Mouse (Mus musculus) testis, adult 2 months (tissue): ENCODE data around the gene Pitpnm1. TPM values are rescaled to one million over a fixed set of nuclear protein-coding genes. Genes with fewer than 3 reads are reported as not detected.
"Not testable (repeated sequence)": the region's sequence is repeated elsewhere in the genome, so short reads cannot be mapped to it uniquely, and the experiment has no call there.

Experiments
- H3K27ac ChIP-seq: fragments of 200-500 bp; 2 replicates; pipeline ENCODE4 v1.5.1; 2012; ENCODE audit warnings: low read depth, low read length; ENCODE audit not compliant: control insufficient read depth, insufficient read depth
- H3K27me3 ChIP-seq: fragments of 200-500 bp; 2 replicates; pipeline ENCODE4 v1.6.1; 2012; ENCODE audit warnings: mild to moderate bottlenecking, low read length, moderate library complexity; ENCODE audit not compliant: control insufficient read depth, insufficient read depth
- H3K36me3 ChIP-seq: fragments of 200-500 bp; 2 replicates; pipeline ENCODE4 v1.6.1; 2012; ENCODE audit warnings: mild to moderate bottlenecking, low read length; ENCODE audit not compliant: control insufficient read depth, insufficient read depth
- H3K4me1 ChIP-seq: fragments of 200-500 bp; 2 replicates; pipeline ENCODE4 v1.6.1; 2012; ENCODE audit warnings: low read length; ENCODE audit not compliant: control insufficient read depth, insufficient read depth
- H3K4me3 ChIP-seq: fragments of 200-500 bp; 2 replicates; pipeline ENCODE4 v1.5.1; 2012; ENCODE audit warnings: low read depth, mild to moderate bottlenecking, low read length, moderate library complexity, mixed read lengths; ENCODE audit not compliant: control insufficient read depth
- CTCF ChIP-seq: fragments of 200-500 bp; IDR thresholded peaks from 2 replicates; pipeline ENCODE4 v1.5.1; 2012; ENCODE audit warnings: low read depth, mild to moderate bottlenecking, inconsistent platforms, low read length, moderate library complexity; ENCODE audit not compliant: control insufficient read depth, insufficient read depth, insufficient replicate concordance
- POLR2A ChIP-seq: fragments of 200-500 bp; IDR thresholded peaks from 2 replicates; pipeline ENCODE4 v1.6.1; 2012; ENCODE audit warnings: low read depth, mild to moderate bottlenecking, inconsistent platforms, low read length, moderate library complexity; ENCODE audit not compliant: control insufficient read depth
- polyA plus RNA-seq: library from polyadenylated mRNA; depleted of rRNA; stranded (reverse); fragments of >200 nt; gene quantifications from 2 replicates; pipeline ENCODE4 v1.2.3, GENCODE M21; 2012

The Pitpnm1 gene
- polyA plus RNA-seq, 1 experiment, result 31.9 TPM

DNA sequence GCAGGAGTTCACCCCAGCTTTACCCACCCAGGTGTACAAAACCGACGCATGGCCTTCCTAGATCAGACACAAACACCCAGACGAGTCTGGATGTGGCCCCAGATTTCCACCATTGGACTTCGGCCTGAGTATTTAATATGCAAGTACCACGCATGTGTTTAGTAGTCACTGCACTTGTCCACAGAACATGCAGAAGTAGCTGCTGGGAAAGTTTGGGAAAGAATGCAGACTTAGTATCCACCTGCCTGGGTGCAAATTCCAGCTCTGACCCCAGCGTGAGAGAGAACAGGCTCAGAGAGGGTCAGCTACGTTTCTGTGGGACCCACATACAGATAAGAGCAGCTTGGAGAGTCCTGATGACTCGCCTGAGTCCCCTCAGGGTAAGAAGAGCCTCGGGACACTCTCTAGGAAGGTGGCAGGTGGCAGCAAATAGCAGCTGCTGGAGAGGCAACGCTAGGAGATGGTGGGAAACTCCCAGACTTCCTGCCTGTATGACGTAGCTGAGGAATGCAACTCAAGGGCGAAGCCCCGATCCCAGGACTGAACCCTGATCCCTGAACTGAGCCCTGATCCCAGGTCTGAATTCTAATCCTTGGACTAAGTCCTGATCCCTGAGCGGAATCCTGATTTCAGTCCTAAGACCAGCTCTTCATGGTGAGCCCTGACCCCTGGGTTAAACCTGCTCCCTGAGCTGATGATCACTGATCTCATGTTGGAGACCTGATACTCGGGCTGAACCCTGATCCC, 43.7 kb upstream of the Pitpnm1 start:
- H3K27me3 ChIP-seq, result no peaks in the 10 kb centered on the region
- no peaks in the 10 kb centered on the region for H3K4me1 ChIP-seq
- no peaks in the 10 kb centered on the region for H3K36me3 ChIP-seq
- H3K4me3 ChIP-seq, result no peak overlapping the region
- H3K27ac ChIP-seq, result no peak overlapping the region
- TF ChIP-seq POLR2A (no peak), CTCF (no peak)

DNA sequence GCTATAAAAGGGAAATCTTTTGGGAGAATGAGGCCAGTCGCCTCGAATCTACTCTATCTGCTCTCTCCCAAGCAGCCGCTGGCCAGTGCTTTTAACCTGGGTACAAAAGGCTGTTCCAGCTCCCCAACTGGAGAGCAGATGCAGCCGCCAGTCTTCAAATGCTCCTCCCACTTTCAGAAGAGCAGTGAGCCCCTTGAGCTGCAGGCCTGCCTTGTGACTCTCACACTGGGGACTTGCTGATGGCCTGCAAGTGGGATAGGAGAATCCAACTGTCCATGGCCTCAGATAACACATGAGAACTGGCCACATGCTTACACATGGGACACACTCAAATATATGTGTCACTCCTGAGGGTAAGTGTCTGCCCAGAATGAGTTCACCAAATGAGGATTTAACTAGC, 43.1 kb upstream of the Pitpnm1 start:
- H3K27ac ChIP-seq, result no peak overlapping the region
- no peaks in the 10 kb centered on the region for H3K36me3 ChIP-seq
- no peaks in the 10 kb centered on the region for H3K27me3 ChIP-seq
- TF ChIP-seq CTCF, result no peak
- no peak for TF ChIP-seq POLR2A
- no peak overlapping the region for H3K4me3 ChIP-seq
- H3K4me1 ChIP-seq, result no peaks in the 10 kb centered on the region

GRCm38 (mm10) chr19:4057389-4057788, 42.4 kb upstream of the Pitpnm1 start:
- Histone ChIP-seq H3K4me3 (no peak overlapping the region), H3K36me3 (no peaks in the 10 kb centered on the region), H3K27ac (no peak overlapping the region), H3K4me1 (no peaks in the 10 kb centered on the region), H3K27me3 (no peaks in the 10 kb centered on the region)
- no peak for TF ChIP-seq CTCF
- TF ChIP-seq POLR2A, result no peak

DNA sequence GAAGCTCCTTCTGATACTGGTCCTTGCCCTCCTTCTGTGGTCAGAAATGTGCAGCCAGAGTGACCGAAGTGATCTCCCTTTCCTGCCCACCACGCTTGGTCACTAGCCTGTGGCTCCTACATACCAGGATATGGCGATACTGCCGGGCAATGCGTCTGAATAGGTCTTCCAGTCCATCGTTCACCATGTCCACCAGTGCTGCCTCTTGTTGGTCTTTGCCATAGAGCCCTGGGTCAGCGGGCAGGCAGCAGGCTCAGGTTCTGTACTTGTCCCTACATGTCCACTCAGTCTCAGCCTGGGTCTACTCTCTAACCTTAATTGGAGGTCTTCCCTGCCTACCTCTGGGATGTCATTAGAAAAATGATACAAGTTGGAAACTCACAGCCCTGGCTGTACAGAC, 41.8 kb upstream of the Pitpnm1 start:
- Histone ChIP-seq H3K36me3 (no peaks in the 10 kb centered on the region), H3K4me3 (no peak overlapping the region), H3K27me3 (no peaks in the 10 kb centered on the region), H3K4me1 (no peaks in the 10 kb centered on the region), H3K27ac (no peak overlapping the region)
- TF ChIP-seq CTCF, result no peak
- no peak for TF ChIP-seq POLR2A

- Histone ChIP-seq H3K36me3 (no peaks in the 10 kb centered on the region), H3K4me3 (no peak overlapping the region), H3K27me3 (no peaks in the 10 kb centered on the region), H3K4me1 (no peaks in the 10 kb centered on the region), H3K27ac (no peak overlapping the region)
- TF ChIP-seq POLR2A (no peak), CTCF (no peak)
These were observed 41.2 kb upstream of the Pitpnm1 start for GRCm38 (mm10) chr19:4058581-4058980.

- Histone ChIP-seq H3K27me3 (no peaks in the 10 kb centered on the region), H3K36me3 (no peaks in the 10 kb centered on the region), H3K4me1 (no peaks in the 10 kb centered on the region), H3K4me3 (no peak within 1 kb of the TSS), H3K27ac (no peak within 1 kb of the TSS)
- no peak for TF ChIP-seq POLR2A
- no peak for TF ChIP-seq CTCF
These were observed 40.6 kb upstream of the Pitpnm1 start, which contains the start of gene Gstp3 for GRCm38 (mm10) chr19:4059069-4059740. Gstp3 (minus strand) TSS chr19:4059569.

DNA sequence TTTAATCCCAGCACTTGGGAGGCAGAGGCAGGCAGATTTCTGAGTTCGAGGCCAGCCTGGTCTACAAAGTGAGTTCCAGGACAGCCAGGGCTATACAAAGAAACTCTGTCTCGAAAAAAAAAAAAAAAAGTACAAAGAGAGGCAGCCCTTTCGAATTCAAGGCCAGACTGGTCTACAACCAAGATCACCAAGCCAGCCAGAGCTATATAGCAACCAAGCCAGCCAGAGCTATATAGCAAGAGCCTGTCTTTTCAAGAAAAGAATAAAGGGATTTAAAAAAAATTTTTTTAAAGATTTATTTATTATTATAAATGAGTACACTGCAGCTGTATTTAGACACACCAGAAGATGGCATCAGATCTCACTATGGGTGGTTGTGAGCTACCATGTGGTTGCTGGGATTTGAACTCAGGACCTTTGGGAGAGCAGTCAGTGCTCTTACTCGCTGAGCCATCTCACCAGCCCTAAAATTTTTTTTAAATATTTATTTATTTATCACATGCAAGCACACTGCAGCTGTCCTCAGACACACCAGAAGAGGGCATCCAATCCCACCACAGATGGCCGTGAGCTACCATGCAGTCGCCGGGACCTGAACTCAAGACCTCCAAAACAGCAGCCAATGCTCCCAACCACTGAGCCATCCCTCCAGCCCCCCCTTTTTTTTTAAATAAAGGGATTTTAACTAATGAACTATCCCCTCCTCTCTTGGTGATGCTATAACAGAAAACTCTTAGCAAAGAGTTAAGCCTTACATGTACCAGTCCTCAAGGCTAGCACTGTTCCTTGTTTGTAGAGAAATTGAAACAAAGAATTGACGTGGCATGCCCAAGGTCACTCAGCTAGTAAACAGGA, 39.5 kb upstream of the Pitpnm1 start:
- H3K4me3 ChIP-seq, H3K36me3 ChIP-seq, H3K27me3 ChIP-seq, H3K4me1 ChIP-seq, H3K27ac ChIP-seq: not testable (repeated sequence)
